Mouse (Mus musculus) lung, postnatal 0 days (tissue): Measurements from ENCODE around the gene Slc1a3.

Source experiments
- CTCF ChIP-seq: IDR thresholded peaks from 2 replicates; pipeline ENCODE4 v1.5.1; 2016; ENCODE audit warnings: antibody characterized with exemption, mild to moderate bottlenecking
- EP300 ChIP-seq: IDR thresholded peaks from 2 replicates; pipeline ENCODE4 v1.6.1; 2016; ENCODE audit warnings: antibody characterized with exemption, mild to moderate bottlenecking, control low read depth

DNA sequence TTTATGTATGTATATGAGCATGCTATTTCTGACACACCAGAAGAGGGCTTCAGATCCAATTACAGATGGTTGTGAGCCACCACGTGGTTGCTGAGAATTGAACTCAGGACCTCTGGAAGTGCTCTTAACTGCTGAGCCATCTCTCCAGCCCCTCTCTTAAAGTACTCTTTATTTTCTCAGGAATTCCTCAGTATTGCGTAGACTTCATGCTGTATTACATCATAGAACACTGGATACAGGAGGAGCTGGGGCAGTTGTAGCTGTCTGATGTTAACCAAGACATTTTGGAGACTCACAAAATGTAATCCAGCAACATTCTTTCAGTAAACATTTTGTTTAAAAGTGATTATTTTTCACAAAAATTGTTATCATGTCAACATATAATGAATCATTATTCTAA, 73.3 kb downstream of the Slc1a3 start:
- TF ChIP-seq CTCF: no peak
- TF ChIP-seq EP300: no peak
